Mouse (Mus musculus): Measurements from ENCODE around the gene Defb38. TPM values are rescaled to one million over a fixed set of nuclear protein-coding genes. Genes with fewer than 3 reads are reported as not detected.

The Defb38 gene
- not detected in 4 replicates for total RNA-seq (2023)

DNA sequence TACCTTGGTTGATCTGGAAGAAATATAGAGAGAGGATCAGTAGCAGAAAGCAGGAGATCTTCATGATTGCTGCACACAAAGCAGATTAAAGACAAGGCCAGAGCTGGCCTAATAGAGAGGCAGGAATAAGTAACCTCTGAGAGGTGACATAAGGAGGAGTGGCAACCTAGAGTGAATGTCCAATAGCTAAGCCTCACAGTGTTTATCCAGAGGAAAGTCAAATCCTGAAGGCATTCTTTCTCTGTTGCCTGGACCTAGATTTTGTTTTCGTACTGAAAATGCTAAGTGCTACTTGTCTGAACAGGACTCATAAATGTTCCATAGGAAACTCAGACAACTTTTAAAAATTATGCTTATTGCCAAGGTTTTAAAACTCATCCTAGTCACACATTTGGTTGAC lies at the start of gene Defb38:
TSS of gene Defb38 (minus strand) at position 101 of the 400 bp plus-strand sequence.

GRCm38 (mm10) chr8:19064710-19065109 lies 38.3 kb upstream of the Defb38 start, which contains the start of gene Defb39:
Gene Defb39 (minus strand): TSS chr8:19064810.

Other genes with a start within 250 kb of the Defb38 start
- not detected in 4 replicates for gene Defb40, start 48.3 kb downstream of the Defb38 start, total RNA-seq (2023)
- gene Defb37, start 35.5 kb downstream of the Defb38 start, total RNA-seq (2023): not detected in 4 replicates
- gene Defb39, start 38.2 kb upstream of the Defb38 start, total RNA-seq (2023): not detected in 4 replicates
- gene Defb12, start 88.3 kb upstream of the Defb38 start, total RNA-seq (2023): not detected in 4 replicates
- not detected in 4 replicates for gene Defb34, start 97.2 kb upstream of the Defb38 start, total RNA-seq (2023)
- not detected in 4 replicates for gene Gm45826, start 114.2 kb upstream of the Defb38 start, total RNA-seq (2023)
- gene Defb14, start 167.8 kb upstream of the Defb38 start, total RNA-seq (2023): not detected in 4 replicates
- not detected in 4 replicates for gene Defb4, start 172.1 kb upstream of the Defb38 start, total RNA-seq (2023)
- gene Defb6, start 198.9 kb upstream of the Defb38 start, total RNA-seq (2023): not detected in 4 replicates
- gene Defb46, start 213.3 kb upstream of the Defb38 start, total RNA-seq (2023): not detected in 4 replicates
- not detected in 4 replicates for gene Defb5, start 221.0 kb upstream of the Defb38 start, total RNA-seq (2023)

All from B cell, adult 62 days (primary cell).